Mouse (Mus musculus) adrenal gland, postnatal 25 days (tissue): Measurements from ENCODE around the gene Slc38a7. TPM values are rescaled to one million over a fixed set of nuclear protein-coding genes. Genes with fewer than 3 reads are reported as not detected.
"Not testable (repeated sequence)": the region's sequence is repeated elsewhere in the genome, so short reads cannot be mapped to it uniquely, and the experiment has no call there.

Experiments
- DNase-seq: peaks from one replicate; pipeline ENCODE4 v3.0.0; 2021; ENCODE audit warnings: mixed read lengths
- long read RNA-seq: library from polyadenylated mRNA; stranded (forward); transcript quantifications from one replicate; pipeline ENCODE4 v2.0.0, GENCODE M21; 2021
- total RNA-seq: library from RNA; stranded (reverse); gene quantifications from 2 replicates; pipeline ENCODE4 v1.2.3, GENCODE M21; 2021

Gene Slc38a7
- total RNA-seq: 25.6 and 29.4 TPM in 2 replicates
- long read RNA-seq, transcript Slc38a7-204 (12 exons, 3,315 nt): major isoform, 6 of 12 reads
- long read RNA-seq, partial matches to known transcripts: 2 of 12 reads
- long read RNA-seq, other reads (novel, unspliced or antisense): 4 of 12 reads

DNA sequence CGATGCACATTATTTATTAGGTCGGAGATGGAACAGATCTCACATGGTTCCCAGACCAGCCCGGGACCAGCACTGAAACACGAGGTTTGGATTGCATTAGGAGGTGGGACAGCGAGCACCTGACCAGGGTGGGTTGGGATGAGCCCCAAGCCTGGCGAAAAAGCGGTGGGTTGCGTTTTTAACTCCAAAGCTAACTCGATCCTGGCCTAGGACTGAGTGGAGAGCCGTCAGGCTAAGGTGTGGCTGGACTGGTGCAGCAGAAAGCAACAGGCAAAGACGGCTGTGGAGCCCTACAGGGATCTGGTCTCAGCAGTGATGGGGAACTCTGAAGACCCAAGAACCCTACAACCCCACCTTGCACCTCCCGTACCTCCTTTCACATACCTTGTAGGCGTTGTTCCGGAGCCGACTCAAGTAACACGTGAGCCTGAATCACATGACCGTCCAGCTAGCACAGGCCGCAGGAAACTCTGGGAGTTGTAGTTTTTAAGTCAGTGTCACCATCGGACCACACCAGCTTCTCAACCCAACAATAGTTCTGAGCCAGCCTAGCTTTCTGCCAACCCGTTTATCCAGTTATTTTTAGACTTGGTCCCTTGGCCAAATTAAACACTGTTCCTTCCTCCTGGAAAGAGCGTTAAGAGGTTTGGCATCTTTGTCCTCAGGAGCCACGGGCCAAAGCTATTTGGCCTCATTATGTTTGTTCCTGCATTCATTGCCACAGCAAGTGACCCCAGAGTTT lies at the start of gene Slc38a7:
Gene Slc38a7 (minus strand): TSS at position 438 of the 742 bp plus-strand sequence.
- peak; percentile 52 for DNase-seq

DNA sequence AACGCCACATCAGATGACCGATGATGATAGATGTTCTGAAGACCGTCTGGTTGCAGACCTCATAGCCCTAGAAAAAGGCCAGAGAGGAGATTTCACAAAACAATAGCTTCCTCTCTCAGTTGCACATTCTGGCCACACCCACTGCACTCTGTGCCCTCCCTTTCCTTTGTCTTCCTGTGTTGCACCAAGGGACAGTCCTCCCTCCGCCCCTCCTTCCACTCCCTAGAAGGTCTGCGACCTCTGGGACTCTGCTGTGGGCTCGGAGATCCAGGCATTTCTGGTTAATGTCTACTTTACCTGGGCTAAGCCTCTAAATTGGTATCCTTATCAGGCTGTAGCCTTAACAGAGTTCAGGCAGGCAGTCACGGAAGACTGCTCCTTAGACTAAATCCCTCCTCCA lies 48.5 kb upstream of the Slc38a7 start:
- DNase-seq: no peak

GRCm38 (mm10) chr8:95893701-95894100 lies 40.4 kb upstream of the Slc38a7 start:
- no peak for DNase-seq

- peak; percentile 92 for DNase-seq
These were observed 35.2 kb upstream of the Slc38a7 start, which contains the start of gene Got2 for GRCm38 (mm10) chr8:95888285-95889136. Got2 (minus strand) TSS chr8:95888547.

- DNase-seq: peak; percentile 85
These were observed 34.4 kb upstream of the Slc38a7 start for GRCm38 (mm10) chr8:95887578-95888284.

DNA sequence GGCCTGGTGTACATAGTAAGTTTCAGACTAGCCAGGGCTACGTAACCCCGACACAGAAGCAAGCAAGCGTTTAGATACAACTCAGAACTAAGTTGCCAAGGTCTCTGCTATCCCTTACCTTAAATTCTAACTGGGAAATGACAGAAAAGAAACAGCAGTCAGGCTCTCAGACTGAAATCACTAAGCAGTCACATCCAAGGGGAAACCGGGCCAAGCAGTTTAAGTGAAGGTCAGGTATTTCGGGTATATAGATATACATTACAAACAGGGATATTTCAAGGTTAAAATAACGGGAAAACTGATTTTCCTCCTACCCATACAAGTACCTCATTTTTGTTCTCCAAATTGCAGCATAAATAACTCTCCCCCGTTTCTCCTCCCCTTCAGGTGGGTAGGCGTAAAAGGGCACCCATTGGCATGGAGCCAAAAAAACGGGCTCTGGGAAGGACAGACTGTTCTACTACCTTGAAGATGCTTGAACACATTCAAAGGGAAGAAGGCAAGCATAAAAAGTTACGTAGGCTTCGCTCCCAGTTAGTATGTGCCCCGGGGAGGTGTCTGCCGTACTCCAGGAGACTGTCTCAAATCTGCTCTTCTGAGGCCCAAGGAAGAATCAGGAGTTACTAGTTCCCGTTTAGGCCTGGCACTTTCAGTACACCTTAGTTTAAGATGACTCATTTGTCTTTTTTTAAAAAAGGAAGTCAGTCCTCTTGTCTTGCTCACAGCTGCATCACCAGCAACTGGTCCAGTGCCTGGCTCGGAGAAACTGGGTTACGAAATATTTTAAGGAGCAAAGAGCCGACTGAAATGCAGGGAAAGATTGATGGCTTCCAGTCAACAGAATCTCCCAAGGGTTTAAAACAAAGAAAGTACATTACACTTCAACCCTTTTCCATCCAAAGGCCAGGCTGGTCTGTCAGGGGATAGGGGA lies 33.6 kb upstream of the Slc38a7 start:
- DNase-seq: peak; percentile 19

- DNase-seq: no peak
These were observed 32.6 kb upstream of the Slc38a7 start for GRCm38 (mm10) chr8:95885966-95886365.

DNA sequence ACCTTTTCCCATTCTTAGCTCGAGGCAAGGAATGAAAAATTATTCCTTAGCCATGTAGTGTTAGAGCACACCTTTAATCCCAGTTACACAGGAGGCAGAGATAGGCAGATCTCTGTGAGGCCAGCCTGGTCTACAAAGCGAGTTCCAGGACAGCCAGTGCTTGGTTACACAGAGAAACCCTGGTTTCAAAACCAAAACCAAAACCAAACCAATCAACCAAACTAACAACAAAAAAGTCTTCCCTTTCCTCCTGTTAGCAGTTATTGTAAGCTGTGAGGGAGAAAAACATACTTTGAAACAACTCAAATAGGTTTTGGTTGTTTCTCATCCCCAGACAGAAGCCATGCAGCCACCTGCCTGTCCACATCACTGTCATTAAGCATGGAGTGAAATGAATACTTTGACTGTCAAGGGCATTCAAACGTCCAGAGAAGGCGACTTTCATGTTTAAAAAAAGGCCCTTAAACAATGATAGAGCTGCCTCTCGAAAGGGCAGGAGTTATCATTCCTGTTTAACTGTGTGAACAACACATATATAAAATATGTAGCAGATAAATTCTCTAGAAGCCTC lies 32.0 kb upstream of the Slc38a7 start:
- DNase-seq: no peak

DNA sequence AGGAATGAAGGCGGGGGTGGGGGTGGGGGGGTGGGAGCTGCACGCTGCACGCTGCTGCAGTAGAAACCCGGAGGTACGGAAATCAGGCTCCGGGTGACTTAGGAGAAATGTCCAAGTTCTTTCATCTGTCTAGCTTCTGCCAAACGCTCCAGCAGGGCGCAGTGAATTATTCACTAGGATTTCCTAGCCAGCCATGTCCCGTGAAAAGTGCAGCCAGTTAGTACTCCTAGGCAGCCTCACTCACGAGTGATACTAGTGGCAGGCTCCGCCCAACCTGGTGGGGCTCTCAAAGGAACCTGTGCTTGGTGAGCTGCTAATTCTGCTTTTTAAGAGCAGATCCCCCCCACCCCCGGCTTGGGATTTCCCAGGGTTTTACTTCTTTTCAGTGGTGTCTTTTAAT lies 31.2 kb upstream of the Slc38a7 start:
- no peak for DNase-seq

- no peak for DNase-seq
These were observed 28.9 kb upstream of the Slc38a7 start for GRCm38 (mm10) chr8:95882191-95882590.

GRCm38 (mm10) chr8:95881576-95881975 lies 28.2 kb upstream of the Slc38a7 start:
- DNase-seq: no peak

GRCm38 (mm10) chr8:95879823-95880222 lies 26.5 kb upstream of the Slc38a7 start:
- no peak for DNase-seq

- DNase-seq: peak; percentile 68
These were observed 25.0 kb upstream of the Slc38a7 start for GRCm38 (mm10) chr8:95878176-95878962.

GRCm38 (mm10) chr8:95875270-95875669 lies 21.9 kb upstream of the Slc38a7 start:
- DNase-seq: no peak

GRCm38 (mm10) chr8:95871690-95872089 lies 18.4 kb upstream of the Slc38a7 start:
- DNase-seq: no peak

- DNase-seq: not testable (repeated sequence)
These were observed 11.5 kb upstream of the Slc38a7 start for GRCm38 (mm10) chr8:95864851-95865250.

GRCm38 (mm10) chr8:95863761-95864440 lies 10.6 kb upstream of the Slc38a7 start:
- DNase-seq: not testable (repeated sequence)

DNA sequence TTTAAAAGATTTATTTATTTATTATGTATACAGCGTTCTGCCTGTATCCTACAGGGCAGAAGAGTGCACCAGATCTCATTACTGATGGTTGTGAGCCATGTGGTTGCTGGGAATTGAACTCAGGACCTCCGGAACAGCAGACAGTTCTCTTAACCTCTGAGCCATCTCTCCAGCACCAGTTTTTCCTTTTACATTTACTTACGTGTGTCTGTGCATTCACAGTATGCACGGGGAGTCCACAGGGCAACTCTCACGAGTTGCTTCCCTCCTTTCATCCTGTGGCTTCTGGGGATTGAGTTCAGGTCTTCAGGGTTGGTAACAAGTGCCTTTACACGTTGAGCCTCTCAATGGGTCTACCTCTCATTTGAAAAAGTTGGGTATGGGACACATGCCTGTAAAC lies 835 bp upstream of the Slc38a7 start:
- DNase-seq: no peak

- peak; percentile 34 for DNase-seq
These were observed 1.0 kb downstream of the Slc38a7 start for GRCm38 (mm10) chr8:95852290-95852689.
